Mouse (Mus musculus) olfactory bulb, adult 2 months (tissue): ENCODE results near the gene Aldh1a1.

Source experiments
- CTCF ChIP-seq: fragments of 200-500 bp; IDR thresholded peaks from 2 replicates; pipeline ENCODE4 v1.5.1; 2012; ENCODE audit warnings: low read depth, mild to moderate bottlenecking, low read length, moderate library complexity; ENCODE audit not compliant: insufficient read depth
- POLR2A ChIP-seq: fragments of 200-500 bp; IDR thresholded peaks from 2 replicates; pipeline ENCODE4 v1.6.1; 2012; ENCODE audit warnings: mild to moderate bottlenecking, low read depth, low read length, moderate library complexity; ENCODE audit not compliant: insufficient read depth

DNA sequence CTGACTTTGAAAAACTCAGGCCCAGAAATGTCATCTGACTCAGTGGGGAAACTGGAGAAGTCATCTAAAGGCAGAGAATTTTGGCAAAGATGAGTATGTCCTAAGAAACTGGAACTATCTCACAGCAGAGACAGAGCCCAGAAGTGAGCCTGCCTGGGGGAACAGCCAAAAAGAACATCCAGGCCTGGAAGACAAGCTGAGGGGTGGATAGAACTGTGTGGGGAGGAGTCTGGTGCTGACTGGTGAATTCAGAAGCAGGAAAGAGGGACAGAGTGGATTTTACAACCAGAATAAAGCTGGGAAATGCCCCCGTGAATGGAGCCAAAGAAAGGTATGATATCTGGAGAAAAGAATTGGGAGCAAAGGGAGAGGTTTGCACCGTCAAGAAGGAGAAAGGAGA is at the start of gene Aldh1a1:
- TF ChIP-seq CTCF (no peak), POLR2A (no peak)
